Mouse (Mus musculus) liver, embryonic 16.5 days (tissue): ENCODE measurements around the gene Rps17. TPM values are rescaled to one million over a fixed set of nuclear protein-coding genes. Genes with fewer than 3 reads are reported as not detected.
A peak's percentile ranks its signal among the peaks of the same experiment; 100 is the strongest.

ENCODE experiments used
- ATAC-seq: fragments of 200-750 bp; cut with Nextera tagmentation; 2 replicates; pipeline ENCODE4 v1.8.0; 2017; ENCODE audit warnings: low read depth, mild to moderate bottlenecking, moderate number of reproducible peaks, moderate library complexity
- H3K27ac ChIP-seq: fragments of 300-500 bp; sonication (generic); 2 replicates; pipeline ENCODE4 v1.5.1; 2014; ENCODE audit warnings: mild to moderate bottlenecking, low read length
- H3K27me3 ChIP-seq: fragments of 300-500 bp; sonication (generic); 2 replicates; pipeline ENCODE4 v1.6.1; 2014; ENCODE audit warnings: low read depth, low read length, mixed read lengths; ENCODE audit not compliant: control insufficient read depth, insufficient read depth
- H3K36me3 ChIP-seq: fragments of 300-500 bp; sonication (generic); 2 replicates; pipeline ENCODE4 v1.6.1; 2014; ENCODE audit warnings: mild to moderate bottlenecking; ENCODE audit not compliant: control insufficient read depth, insufficient read depth
- H3K4me1 ChIP-seq: fragments of 300-500 bp; sonication (generic); 2 replicates; pipeline ENCODE4 v1.6.1; 2014; ENCODE audit warnings: low read depth, low read length, mixed read lengths; ENCODE audit not compliant: control insufficient read depth
- H3K4me2 ChIP-seq: fragments of 300-500 bp; sonication (generic); 2 replicates; pipeline ENCODE4 v1.6.1; 2014; ENCODE audit warnings: low read depth, low read length, mixed read lengths
- H3K4me3 ChIP-seq: fragments of 300-500 bp; sonication (generic); 2 replicates; pipeline ENCODE4 v1.5.1; 2014; ENCODE audit warnings: low read depth, mild to moderate bottlenecking, low read length
- H3K9ac ChIP-seq: fragments of 300-500 bp; sonication (generic); 2 replicates; pipeline ENCODE4 v1.6.1; 2014; ENCODE audit warnings: low read depth, low read length
- H3K9me3 ChIP-seq: fragments of 300-500 bp; sonication (generic); replicated peaks from 2 replicates; pipeline ENCODE4 v1.6.1; 2016; ENCODE audit warnings: low read length; ENCODE audit not compliant: control insufficient read depth
- WGBS: fragments of 180-500 bp; shearing (Covaris S2); extraction: QIAGEN DNeasy Blood & Tissue Kit; methylation state at CpG from one replicate; pipeline ENCODE4 v1.1.7; 2014; ENCODE audit not compliant: insufficient replicate concordance; 5-methylcytosine and 5-hydroxymethylcytosine counted together
- polyA plus RNA-seq: library from polyadenylated mRNA; unstranded; fragments of >200 nt; fragmentation: Nextera tagmentation; extraction: Ambion mirVana; gene quantifications from 2 replicates; pipeline ENCODE4 v1.2.1, GENCODE M21; 2015

Rps17 gene
- polyA plus RNA-seq, 1 experiment from 2014 or later, result 564 TPM

- ATAC-seq, result no peak
- Histone ChIP-seq H3K9me3 (no peaks in the 10 kb centered on the region), H3K27me3 (no peaks in the 10 kb centered on the region), H3K36me3 (no peaks in the 10 kb centered on the region), H3K9ac (no peak overlapping the region), H3K4me3 (no peak overlapping the region), H3K4me2 (no peak overlapping the region), H3K4me1 (no peaks in the 10 kb centered on the region), H3K27ac (no peak overlapping the region)
- 67% methylated on average over 4 of the region's 4 CpGs for WGBS
These were observed 6.8 kb upstream of the Rps17 start for GRCm38 (mm10) chr7:81351826-81352225.

GRCm38 (mm10) chr7:81348206-81348605, 3.2 kb upstream of the Rps17 start:
- Histone ChIP-seq H3K27me3 (no peaks in the 10 kb centered on the region), H3K36me3 (peaks cover 2% of the 10 kb centered on the region; the same call in 1 of the 2 replicates), H3K9me3 (no peaks in the 10 kb centered on the region), H3K4me1 (peaks cover 14% of the 10 kb centered on the region), H3K27ac (no peak overlapping the region), H3K9ac (no peak overlapping the region), H3K4me3 (no peak overlapping the region), H3K4me2 (no peak overlapping the region)
- no peak for ATAC-seq
- 49% methylated on average over 7 of the region's 7 CpGs for WGBS

GRCm38 (mm10) chr7:81345447-81346170, 555 bp upstream of the Rps17 start:
- H3K27ac ChIP-seq, result no peak overlapping the region
- H3K27me3 ChIP-seq, result no peaks in the 10 kb centered on the region
- H3K4me2 ChIP-seq, result peak overlapping the region; percentile 65
- peaks cover 20% of the 10 kb centered on the region for H3K4me1 ChIP-seq
- WGBS, result 54% methylated on average over 15 of the region's 15 CpGs
- H3K4me3 ChIP-seq, result peak overlapping the region; percentile 86
- no peaks in the 10 kb centered on the region for H3K9me3 ChIP-seq
- H3K9ac ChIP-seq, result peak overlapping the region; percentile 66
- no peak for ATAC-seq
- peaks cover 16% of the 10 kb centered on the region for H3K36me3 ChIP-seq

- Histone ChIP-seq H3K27ac (peak overlapping the region; percentile 79), H3K4me3 (peak overlapping the region; percentile 86), H3K36me3 (peaks cover 27% of the 10 kb centered on the region), H3K4me2 (peak overlapping the region; percentile 65), H3K9ac (peak overlapping the region; percentile 90), H3K9me3 (no peaks in the 10 kb centered on the region), H3K27me3 (no peaks in the 10 kb centered on the region), H3K4me1 (peaks cover 20% of the 10 kb centered on the region)
- ATAC-seq, result no peak
- WGBS, result 2% methylated on average over 10 of the region's 10 CpGs
These were observed 1.2 kb downstream of the Rps17 start for GRCm38 (mm10) chr7:81343831-81344230.

GRCm38 (mm10) chr7:81343316-81343715, 1.7 kb downstream of the Rps17 start:
- Histone ChIP-seq H3K36me3 (peaks cover 27% of the 10 kb centered on the region), H3K27ac (no peak overlapping the region), H3K27me3 (no peaks in the 10 kb centered on the region), H3K4me1 (peaks cover 20% of the 10 kb centered on the region), H3K9ac (peak overlapping the region; percentile 90), H3K4me3 (peak overlapping the region; percentile 86), H3K9me3 (no peaks in the 10 kb centered on the region), H3K4me2 (peak overlapping the region; percentile 65)
- 6% methylated on average over 8 of the region's 8 CpGs for WGBS
- ATAC-seq, result 0 out of 2 replicates have a peak, but pooled peaks have one; percentile 4

- Histone ChIP-seq H3K9me3 (no peaks in the 10 kb centered on the region), H3K4me3 (peak overlapping the region; percentile 86), H3K36me3 (peaks cover 27% of the 10 kb centered on the region), H3K4me2 (peak overlapping the region; percentile 65), H3K27me3 (no peaks in the 10 kb centered on the region), H3K27ac (no peak overlapping the region), H3K4me1 (peaks cover 20% of the 10 kb centered on the region), H3K9ac (no peak overlapping the region; the same call in 1 of the 2 replicates)
- WGBS, result 55% methylated on average over 8 of the region's 8 CpGs
- no peak for ATAC-seq
These were observed 2.5 kb downstream of the Rps17 start for GRCm38 (mm10) chr7:81342356-81343094.

- WGBS, result 34% methylated on average over 3 of the region's 3 CpGs
- no peak overlapping the region for H3K9ac ChIP-seq
- no peaks in the 10 kb centered on the region for H3K27me3 ChIP-seq
- no peak for ATAC-seq
- no peaks in the 10 kb centered on the region for H3K9me3 ChIP-seq
- peaks cover 27% of the 10 kb centered on the region for H3K36me3 ChIP-seq
- no peak overlapping the region for H3K27ac ChIP-seq
- no peak overlapping the region for H3K4me2 ChIP-seq
- no peak overlapping the region for H3K4me3 ChIP-seq
- H3K4me1 ChIP-seq, result peaks cover 20% of the 10 kb centered on the region
These were observed 3.5 kb downstream of the Rps17 start for GRCm38 (mm10) chr7:81341563-81341962.

GRCm38 (mm10) chr7:81339783-81340182, 5.3 kb downstream of the Rps17 start:
- Histone ChIP-seq H3K27ac (no peak overlapping the region), H3K27me3 (no peaks in the 10 kb centered on the region), H3K4me2 (no peak overlapping the region), H3K9ac (no peak overlapping the region), H3K36me3 (peaks cover 27% of the 10 kb centered on the region), H3K9me3 (no peaks in the 10 kb centered on the region), H3K4me1 (peaks cover 16% of the 10 kb centered on the region), H3K4me3 (no peak overlapping the region)
- 66% methylated on average over 4 of the region's 4 CpGs for WGBS
- no peak for ATAC-seq

- no peak for ATAC-seq
- H3K27ac ChIP-seq, result no peak overlapping the region
- peaks cover 9% of the 10 kb centered on the region for H3K4me1 ChIP-seq
- no peaks in the 10 kb centered on the region for H3K9me3 ChIP-seq
- no peaks in the 10 kb centered on the region for H3K27me3 ChIP-seq
- peaks cover 30% of the 10 kb centered on the region for H3K36me3 ChIP-seq
- H3K4me3 ChIP-seq, result no peak overlapping the region
- no peak overlapping the region for H3K4me2 ChIP-seq
- no peak overlapping the region for H3K9ac ChIP-seq
- 79% methylated on average over 3 of the region's 3 CpGs for WGBS
These were observed 6.6 kb downstream of the Rps17 start for GRCm38 (mm10) chr7:81338522-81338873.
